Mouse (Mus musculus): ENCODE measurements around the gene Filip1l. TPM values are rescaled to one million over a fixed set of nuclear protein-coding genes. Genes with fewer than 3 reads are reported as not detected.

Filip1l gene
- polyA plus RNA-seq, 1 experiment from 2014 or later, result 32.6 TPM

DNA sequence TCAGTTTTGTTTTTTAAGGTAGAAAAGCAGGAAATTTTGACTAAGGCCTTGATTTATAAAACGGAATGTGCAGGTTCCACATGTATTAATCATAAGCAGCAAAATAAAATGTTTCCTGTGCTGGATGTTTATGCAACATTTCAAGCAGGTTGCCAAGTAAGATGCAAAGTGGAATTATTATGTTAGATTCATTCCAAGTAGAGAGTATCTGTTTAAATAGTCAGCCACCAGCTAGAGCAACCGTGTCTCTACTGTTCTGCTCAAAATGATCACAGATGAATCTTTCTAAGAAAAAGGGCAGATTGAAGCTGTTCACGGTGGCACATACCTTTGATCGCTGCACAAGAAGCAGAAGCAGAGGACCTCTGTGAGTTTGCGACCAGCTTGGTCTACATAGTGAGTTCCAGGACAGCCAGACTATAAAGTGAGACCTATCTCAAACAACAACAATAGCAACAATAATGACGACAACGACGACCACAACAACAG, 34.2 kb upstream of the Filip1l start:
- H3K9ac ChIP-seq (ENCODE audit: low read length), result no peak overlapping the region
- no peak overlapping the region for H3K4me3 ChIP-seq (ENCODE audit: low read length)
- H3K27me3 ChIP-seq (ENCODE audit: control insufficient read depth, insufficient read depth, low read depth, low read length), result no peaks in the 10 kb centered on the region
- no peak overlapping the region for H3K27ac ChIP-seq (ENCODE audit: low read length)
- no peaks in the 10 kb centered on the region for H3K36me3 ChIP-seq (ENCODE audit: control insufficient read depth, insufficient read depth, low read length)
- ATAC-seq (ENCODE audit: low read depth), result no peak
- WGBS, result 69% methylated on average over 8 of the region's 8 CpGs
- no peak overlapping the region for H3K4me2 ChIP-seq (ENCODE audit: low read depth, low read length)
- peaks cover 8% of the 10 kb centered on the region for H3K4me1 ChIP-seq (replicated peaks; ENCODE audit: control insufficient read depth, insufficient read depth, low read length)
- no peaks in the 10 kb centered on the region for H3K9me3 ChIP-seq (ENCODE audit: control insufficient read depth, low read length)

DNA sequence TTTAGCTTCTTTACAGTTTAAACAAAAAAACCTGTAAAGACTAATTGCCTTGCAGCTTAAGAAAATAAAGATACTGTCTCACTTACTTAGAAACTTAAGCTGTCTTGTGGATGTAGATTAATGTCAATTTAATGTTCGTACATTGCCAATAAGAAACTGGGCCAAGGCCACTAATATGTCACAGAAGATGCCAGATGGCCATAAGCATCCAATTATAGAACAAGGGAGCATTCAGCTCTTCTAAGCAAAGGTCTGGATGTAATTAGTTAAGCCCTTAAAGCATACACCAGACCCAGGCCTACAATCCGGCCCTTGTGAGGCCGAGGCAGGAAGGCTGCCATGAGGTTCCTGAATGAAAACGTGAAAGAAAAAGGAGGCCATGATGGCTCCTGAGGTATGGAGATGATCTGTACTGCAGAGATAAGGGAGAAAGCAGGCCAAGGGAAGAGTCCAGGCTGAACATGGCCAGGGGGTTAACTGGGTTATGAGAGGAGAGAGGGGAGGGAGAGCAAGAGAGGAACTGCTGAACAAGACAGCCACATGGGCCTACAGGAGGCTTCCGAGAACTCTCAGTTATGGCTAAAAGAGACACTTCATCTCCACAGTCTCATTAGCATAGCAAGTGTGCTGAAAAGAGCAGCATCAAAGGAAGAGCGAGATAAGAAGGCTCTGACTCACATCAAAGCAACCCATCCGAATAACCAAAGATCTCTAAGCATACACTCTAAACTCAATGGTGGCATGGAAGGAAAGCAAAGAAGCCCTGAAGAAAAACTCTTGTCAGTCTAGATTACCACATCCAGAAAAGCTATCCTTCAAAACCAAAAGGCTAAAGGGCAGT, 33.4 kb upstream of the Filip1l start:
- Histone ChIP-seq H3K9me3 (ENCODE audit: control insufficient read depth, low read length) (no peaks in the 10 kb centered on the region), H3K27ac (ENCODE audit: low read length) (no peak overlapping the region), H3K4me3 (ENCODE audit: low read length) (no peak overlapping the region), H3K4me1 (replicated peaks; ENCODE audit: control insufficient read depth, insufficient read depth, low read length) (peaks cover 8% of the 10 kb centered on the region), H3K27me3 (ENCODE audit: control insufficient read depth, insufficient read depth, low read depth, low read length) (no peaks in the 10 kb centered on the region), H3K4me2 (ENCODE audit: low read depth, low read length) (no peak overlapping the region), H3K9ac (ENCODE audit: low read length) (no peak overlapping the region), H3K36me3 (ENCODE audit: control insufficient read depth, insufficient read depth, low read length) (no peaks in the 10 kb centered on the region)
- ATAC-seq (ENCODE audit: low read depth), result no peak
- WGBS, result 66% methylated on average over 7 of the region's 7 CpGs

DNA sequence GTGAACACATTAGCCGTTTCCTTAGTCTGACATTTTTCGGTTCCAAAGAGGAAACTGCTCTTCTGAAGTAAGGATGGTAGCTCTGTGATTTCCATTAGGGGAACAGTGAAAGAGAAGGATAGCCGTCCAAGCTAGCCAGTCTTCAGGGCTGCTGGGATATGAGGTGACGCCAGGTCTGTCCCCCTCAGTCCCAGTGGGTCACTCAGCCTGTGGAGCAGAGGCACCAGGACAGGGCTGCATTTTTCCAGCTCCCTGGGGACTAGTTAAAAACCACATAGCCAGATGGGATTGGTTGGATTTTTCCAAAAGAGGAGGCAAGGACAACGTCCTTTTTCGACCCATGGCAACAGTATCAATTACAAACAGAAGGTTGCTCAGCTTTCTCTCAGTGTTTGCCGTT, 25.9 kb upstream of the Filip1l start:
- Histone ChIP-seq H3K36me3 (ENCODE audit: control insufficient read depth, insufficient read depth, low read length) (no peaks in the 10 kb centered on the region), H3K9ac (ENCODE audit: low read length) (no peak overlapping the region), H3K27me3 (ENCODE audit: control insufficient read depth, insufficient read depth, low read depth, low read length) (no peaks in the 10 kb centered on the region), H3K4me2 (ENCODE audit: low read depth, low read length) (no peak overlapping the region), H3K9me3 (ENCODE audit: control insufficient read depth, low read length) (no peaks in the 10 kb centered on the region), H3K4me1 (replicated peaks; ENCODE audit: control insufficient read depth, insufficient read depth, low read length) (0 out of 2 replicates have a peak, but pooled peaks cover 4% of the 10 kb centered on the region), H3K4me3 (ENCODE audit: low read length) (no peak overlapping the region), H3K27ac (ENCODE audit: low read length) (no peak overlapping the region)
- 62% methylated on average over 7 of the region's 7 CpGs for WGBS
- ATAC-seq (ENCODE audit: low read depth), result no peak

DNA sequence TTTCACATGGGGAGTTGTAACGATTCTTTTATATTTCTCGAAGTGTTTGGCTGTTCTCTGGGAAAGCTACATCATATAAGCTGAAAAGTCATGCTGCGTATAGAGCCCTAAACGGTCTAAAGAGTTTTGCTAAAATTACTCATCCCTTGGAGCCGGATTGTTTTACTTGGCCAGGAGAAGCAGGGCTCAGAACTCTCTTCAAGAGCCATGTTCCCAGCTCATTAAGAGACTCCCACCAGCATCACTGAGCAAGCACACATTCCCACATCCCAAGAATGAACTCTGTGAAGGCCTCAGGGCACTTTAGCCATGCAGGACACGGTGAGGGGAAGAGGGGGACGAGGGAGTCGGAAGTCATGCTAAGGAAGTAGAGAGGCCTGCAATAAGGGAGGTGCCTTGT, 23.9 kb upstream of the Filip1l start:
- no peak overlapping the region for H3K4me3 ChIP-seq (ENCODE audit: low read length)
- no peak overlapping the region for H3K4me2 ChIP-seq (ENCODE audit: low read depth, low read length)
- H3K27ac ChIP-seq (ENCODE audit: low read length), result no peak overlapping the region
- no peaks in the 10 kb centered on the region for H3K9me3 ChIP-seq (ENCODE audit: control insufficient read depth, low read length)
- H3K4me1 ChIP-seq (replicated peaks; ENCODE audit: control insufficient read depth, insufficient read depth, low read length), result 0 out of 2 replicates have a peak, but pooled peaks cover 4% of the 10 kb centered on the region
- no peaks in the 10 kb centered on the region for H3K36me3 ChIP-seq (ENCODE audit: control insufficient read depth, insufficient read depth, low read length)
- H3K9ac ChIP-seq (ENCODE audit: low read length), result no peak overlapping the region
- no peak for ATAC-seq (ENCODE audit: low read depth)
- 80% methylated on average over 8 of the region's 8 CpGs for WGBS
- H3K27me3 ChIP-seq (ENCODE audit: control insufficient read depth, insufficient read depth, low read depth, low read length), result no peaks in the 10 kb centered on the region

DNA sequence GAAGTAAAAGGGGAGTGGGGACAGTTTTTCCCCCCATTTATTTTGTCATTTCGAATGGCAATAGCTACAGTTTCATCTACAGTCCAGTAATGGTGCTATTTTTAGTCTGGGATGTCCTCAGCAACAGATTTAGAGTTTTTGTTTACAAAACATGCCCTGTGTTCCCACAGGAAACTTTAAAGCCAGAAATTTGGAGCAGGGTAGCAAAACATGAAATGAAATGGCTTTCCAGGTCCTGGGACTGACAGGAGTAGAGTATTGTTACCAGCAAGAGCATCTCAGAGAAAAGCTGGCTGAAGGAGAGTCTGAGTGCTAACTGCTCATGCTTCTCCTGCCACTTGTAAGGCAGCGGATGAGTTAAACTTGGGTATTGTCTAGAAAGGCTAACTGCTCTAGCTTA, 22.8 kb upstream of the Filip1l start:
- no peak for ATAC-seq (ENCODE audit: low read depth)
- 67% methylated on average over 2 of the region's 2 CpGs for WGBS

DNA sequence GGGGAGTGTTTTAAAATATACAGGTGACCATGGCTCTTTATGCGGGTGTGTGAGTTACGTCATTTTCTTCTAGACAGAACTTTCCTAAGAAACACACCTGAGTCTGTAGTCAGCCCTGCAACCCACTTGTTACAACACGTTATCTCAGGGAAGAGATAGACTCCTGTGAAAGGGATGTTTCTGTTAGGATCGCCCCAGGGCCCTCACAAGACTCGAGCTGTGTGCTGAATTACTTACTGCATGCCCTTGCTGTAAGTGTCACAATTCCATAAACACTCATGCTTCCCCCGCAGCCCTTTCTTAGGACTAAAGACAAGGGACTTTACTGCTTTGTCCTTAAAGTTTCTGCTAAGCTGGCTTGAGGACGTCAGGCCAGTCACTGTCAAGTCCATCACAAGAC, 20.6 kb upstream of the Filip1l start:
- 61% methylated on average over 7 of the region's 7 CpGs for WGBS
- ATAC-seq (ENCODE audit: low read depth), result no peak
- H3K36me3 ChIP-seq (ENCODE audit: control insufficient read depth, insufficient read depth, low read length), result no peaks in the 10 kb centered on the region
- no peak overlapping the region for H3K4me3 ChIP-seq (ENCODE audit: low read length)
- no peak overlapping the region for H3K4me2 ChIP-seq (ENCODE audit: low read depth, low read length)
- no peaks in the 10 kb centered on the region for H3K9me3 ChIP-seq (ENCODE audit: control insufficient read depth, low read length)
- peaks cover 4% of the 10 kb centered on the region; the same call in 1 of the 2 replicates for H3K4me1 ChIP-seq (replicated peaks; ENCODE audit: control insufficient read depth, insufficient read depth, low read length)
- no peak overlapping the region for H3K27ac ChIP-seq (ENCODE audit: low read length)
- no peak overlapping the region for H3K9ac ChIP-seq (ENCODE audit: low read length)
- no peaks in the 10 kb centered on the region for H3K27me3 ChIP-seq (ENCODE audit: control insufficient read depth, insufficient read depth, low read depth, low read length)

More for the DNA sequence above, 22.8 kb upstream of the Filip1l start:
- H3K9me3 ChIP-seq (ENCODE audit: control insufficient read depth, low read length), result no peaks in the 10 kb centered on the region
- H3K4me1 ChIP-seq (replicated peaks; ENCODE audit: control insufficient read depth, insufficient read depth, low read length), result 0 out of 2 replicates have a peak, but pooled peaks cover 4% of the 10 kb centered on the region
- no peaks in the 10 kb centered on the region for H3K36me3 ChIP-seq (ENCODE audit: control insufficient read depth, insufficient read depth, low read length)
- no peak overlapping the region for H3K9ac ChIP-seq (ENCODE audit: low read length)
- no peaks in the 10 kb centered on the region for H3K27me3 ChIP-seq (ENCODE audit: control insufficient read depth, insufficient read depth, low read depth, low read length)
- H3K27ac ChIP-seq (ENCODE audit: low read length), result peak overlapping the region; percentile 46; the same call in 1 of the 2 replicates
- H3K4me2 ChIP-seq (ENCODE audit: low read depth, low read length), result no peak overlapping the region
- no peak overlapping the region for H3K4me3 ChIP-seq (ENCODE audit: low read length)

DNA sequence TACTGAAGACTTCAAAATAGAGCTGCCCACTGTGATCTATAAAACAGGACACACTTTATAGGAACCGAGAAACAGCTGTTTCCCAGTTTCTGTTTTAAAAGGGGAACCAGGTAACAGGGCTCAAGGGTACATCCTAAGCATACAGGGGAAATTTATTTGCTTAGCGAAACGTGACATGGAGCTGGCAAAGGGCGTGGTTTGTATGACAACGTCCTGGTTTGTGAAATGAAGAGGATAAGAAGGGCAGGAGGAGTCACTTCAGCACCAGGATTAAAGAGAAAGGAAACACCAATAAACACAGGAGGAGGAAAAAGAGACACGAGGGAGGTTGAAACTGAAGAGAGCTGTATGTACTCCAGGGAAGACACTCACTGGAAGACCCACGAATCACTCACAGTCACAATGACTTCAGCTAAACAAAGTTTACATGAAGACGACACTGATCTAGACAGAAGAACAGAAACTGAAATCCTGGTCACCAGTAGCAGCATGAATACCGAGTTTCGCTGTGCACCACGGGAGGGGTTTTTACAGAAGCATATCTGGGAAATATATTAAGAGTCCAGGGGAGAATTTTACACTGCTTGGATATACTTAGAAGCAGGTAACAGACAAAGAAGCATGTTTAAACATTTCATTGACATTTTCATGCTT, 16.0 kb upstream of the Filip1l start:
- Histone ChIP-seq H3K9me3 (ENCODE audit: control insufficient read depth, low read length) (no peaks in the 10 kb centered on the region), H3K4me2 (ENCODE audit: low read depth, low read length) (peak overlapping the region; percentile 31), H3K4me3 (ENCODE audit: low read length) (no peak overlapping the region), H3K36me3 (ENCODE audit: control insufficient read depth, insufficient read depth, low read length) (no peaks in the 10 kb centered on the region), H3K4me1 (replicated peaks; ENCODE audit: control insufficient read depth, insufficient read depth, low read length) (peaks cover 18% of the 10 kb centered on the region), H3K27ac (ENCODE audit: low read length) (no peak overlapping the region), H3K9ac (ENCODE audit: low read length) (peak overlapping the region; percentile 14), H3K27me3 (ENCODE audit: control insufficient read depth, insufficient read depth, low read depth, low read length) (no peaks in the 10 kb centered on the region)
- ATAC-seq (ENCODE audit: low read depth), result no peak
- 39% methylated on average over 11 of the region's 11 CpGs for WGBS

DNA sequence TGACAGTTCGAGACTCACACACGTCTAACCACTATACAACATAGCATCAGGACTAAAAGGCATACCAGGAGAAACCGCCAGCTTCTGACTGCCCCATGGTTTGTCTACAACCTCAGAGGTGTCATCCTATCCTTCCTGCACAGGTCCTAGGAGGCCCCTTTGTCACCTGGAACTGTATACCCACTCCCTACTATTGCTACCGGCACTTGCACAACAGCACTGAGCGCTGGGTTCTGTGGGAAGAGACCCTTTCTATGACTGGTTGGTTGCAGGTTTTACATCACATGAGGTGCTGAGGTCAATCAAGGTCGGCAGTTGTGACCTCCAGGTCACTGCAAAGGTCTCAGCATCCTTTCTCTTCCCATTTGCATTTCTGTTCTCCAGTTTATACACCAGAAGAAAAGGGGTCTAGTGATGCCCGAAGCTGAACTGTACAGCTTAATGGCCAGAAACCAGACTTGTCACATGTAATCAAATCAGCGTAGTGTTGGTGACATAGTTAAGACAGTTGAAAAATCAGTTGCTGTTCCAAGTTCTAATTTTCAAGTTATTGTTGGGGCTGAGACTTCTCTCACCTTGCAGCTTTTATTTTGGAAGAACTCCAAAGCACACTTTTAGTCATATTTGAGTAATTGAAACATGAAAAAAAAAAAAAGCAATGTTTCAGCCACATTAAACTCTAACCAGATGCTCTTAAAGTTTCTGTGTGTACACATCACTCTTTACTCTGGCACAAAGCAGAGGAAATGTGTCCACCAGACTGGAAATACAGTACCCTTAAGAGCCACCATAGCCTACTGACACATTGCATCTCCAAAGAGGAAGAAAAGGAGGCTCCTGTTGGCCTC, 12.9 kb upstream of the Filip1l start:
- H3K9me3 ChIP-seq (ENCODE audit: control insufficient read depth, low read length), result no peaks in the 10 kb centered on the region
- H3K27me3 ChIP-seq (ENCODE audit: control insufficient read depth, insufficient read depth, low read depth, low read length), result no peaks in the 10 kb centered on the region
- H3K36me3 ChIP-seq (ENCODE audit: control insufficient read depth, insufficient read depth, low read length), result no peaks in the 10 kb centered on the region
- no peak overlapping the region for H3K9ac ChIP-seq (ENCODE audit: low read length)
- WGBS, result 74% methylated on average over 8 of the region's 8 CpGs
- H3K4me1 ChIP-seq (replicated peaks; ENCODE audit: control insufficient read depth, insufficient read depth, low read length), result peaks cover 18% of the 10 kb centered on the region
- peak overlapping the region; percentile 57; the same call in 1 of the 2 replicates for H3K27ac ChIP-seq (ENCODE audit: low read length)
- H3K4me3 ChIP-seq (ENCODE audit: low read length), result no peak overlapping the region
- no peak overlapping the region for H3K4me2 ChIP-seq (ENCODE audit: low read depth, low read length)
- peak; percentile 78 for ATAC-seq (ENCODE audit: low read depth)

DNA sequence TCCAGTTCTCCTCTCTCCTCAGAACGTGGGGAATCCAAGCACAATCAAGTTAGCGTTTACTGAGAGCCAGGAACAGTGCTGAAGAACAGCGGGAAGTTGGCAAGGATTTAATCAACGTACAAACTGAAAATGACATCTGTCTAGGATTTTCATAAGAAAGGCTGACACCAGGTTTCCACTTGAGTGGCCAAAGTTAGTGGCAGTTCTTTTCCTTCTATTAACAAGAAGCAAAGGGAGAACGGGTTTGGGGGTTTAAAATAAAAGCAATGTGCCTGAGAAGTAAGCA, 12.3 kb upstream of the Filip1l start:
- no peak overlapping the region for H3K4me3 ChIP-seq (ENCODE audit: low read length)
- no peak for ATAC-seq (ENCODE audit: low read depth)
- no peak overlapping the region for H3K9ac ChIP-seq (ENCODE audit: low read length)
- no peaks in the 10 kb centered on the region for H3K27me3 ChIP-seq (ENCODE audit: control insufficient read depth, insufficient read depth, low read depth, low read length)
- H3K9me3 ChIP-seq (ENCODE audit: control insufficient read depth, low read length), result no peaks in the 10 kb centered on the region
- peak overlapping the region; percentile 57; the same call in 1 of the 2 replicates for H3K27ac ChIP-seq (ENCODE audit: low read length)
- H3K36me3 ChIP-seq (ENCODE audit: control insufficient read depth, insufficient read depth, low read length), result no peaks in the 10 kb centered on the region
- no peak overlapping the region for H3K4me2 ChIP-seq (ENCODE audit: low read depth, low read length)
- peaks cover 18% of the 10 kb centered on the region for H3K4me1 ChIP-seq (replicated peaks; ENCODE audit: control insufficient read depth, insufficient read depth, low read length)
- WGBS, result 36% methylated on average over 5 of the region's 5 CpGs
